Mouse (Mus musculus): Measurements from ENCODE around the gene Dnmbp. TPM values are rescaled to one million over a fixed set of nuclear protein-coding genes. Genes with fewer than 3 reads are reported as not detected.

The Dnmbp gene
- total RNA-seq, 2 experiments from 2014 or later = 8.2 to 9.8 TPM

DNA sequence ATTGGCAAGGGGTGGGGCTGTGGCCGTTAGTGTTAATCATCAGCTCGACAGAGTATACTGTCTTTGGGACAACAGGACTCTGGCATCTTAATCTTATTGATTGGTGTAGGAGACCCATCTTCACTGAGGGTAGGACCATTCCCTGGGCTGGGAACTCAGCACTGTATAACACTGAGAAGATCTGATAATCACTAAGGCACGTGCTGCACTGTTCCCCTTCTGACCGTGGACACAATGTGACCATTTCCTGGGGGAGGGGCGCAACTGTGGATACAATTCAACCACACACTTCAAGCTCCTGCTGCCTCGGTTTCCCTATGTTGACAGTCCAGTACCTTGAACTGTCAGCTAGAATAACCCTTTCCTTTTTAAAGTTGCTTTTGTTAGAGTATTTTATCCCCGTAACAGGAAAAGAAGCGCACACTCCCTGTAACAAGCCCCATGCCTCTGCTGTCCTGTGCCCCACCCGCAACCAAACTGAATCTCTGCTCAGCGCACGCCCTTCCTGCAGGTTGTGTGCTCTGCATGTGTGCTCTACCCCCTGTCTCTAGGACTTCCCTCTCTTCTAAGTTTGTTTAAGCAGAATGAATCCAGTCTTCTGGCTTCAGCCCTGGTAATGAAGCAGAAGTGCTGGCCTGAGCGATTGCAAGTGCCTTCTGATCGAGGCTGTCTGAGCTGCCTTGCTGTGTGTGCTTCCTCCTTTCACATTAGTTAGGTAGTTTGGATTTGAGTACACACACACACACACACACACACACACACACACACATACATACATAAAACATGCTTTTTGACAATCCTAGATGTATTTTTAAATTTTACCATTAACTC lies 55.1 kb downstream of the Dnmbp start:
- no peak for DNase-seq (ENCODE audit: low spot score)
- intact Hi-C loops (cut with DNase I) = no loop called here

DNA sequence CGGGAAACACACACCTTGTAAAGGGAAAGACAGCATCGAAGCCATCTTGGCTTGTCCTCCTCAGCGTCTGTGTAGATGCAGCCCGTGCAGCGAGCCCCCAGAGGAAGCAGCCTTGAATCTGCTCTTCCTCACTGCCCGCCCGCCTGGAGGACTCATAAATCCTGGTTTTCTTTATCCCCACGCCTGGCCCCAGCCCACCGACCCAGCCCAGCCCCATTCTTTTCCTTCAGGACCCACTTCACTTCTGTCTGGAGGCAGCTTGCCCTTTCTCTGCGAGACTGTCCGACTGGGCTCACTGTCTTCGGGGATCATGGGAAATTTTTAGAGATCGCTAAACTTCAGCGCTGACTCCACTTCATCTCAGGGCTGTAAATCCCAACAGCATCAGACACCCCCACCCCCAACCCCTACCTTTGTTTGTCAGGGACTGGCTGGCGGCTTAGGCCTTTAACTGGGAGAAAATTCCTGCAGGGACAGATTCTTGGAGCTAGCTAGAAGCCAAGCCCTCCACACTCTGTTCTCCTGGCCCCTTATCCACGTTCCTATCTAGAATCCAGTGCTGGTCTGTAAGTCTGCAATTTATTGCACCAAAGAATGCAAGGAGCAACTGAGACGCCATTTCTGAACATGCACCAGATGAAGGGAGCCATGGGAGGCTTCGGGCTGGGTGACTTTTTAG lies 57.0 kb downstream of the Dnmbp start:
- intact Hi-C loops (cut with DNase I) = no loop called here
- no peak for DNase-seq (ENCODE audit: low spot score)

DNA sequence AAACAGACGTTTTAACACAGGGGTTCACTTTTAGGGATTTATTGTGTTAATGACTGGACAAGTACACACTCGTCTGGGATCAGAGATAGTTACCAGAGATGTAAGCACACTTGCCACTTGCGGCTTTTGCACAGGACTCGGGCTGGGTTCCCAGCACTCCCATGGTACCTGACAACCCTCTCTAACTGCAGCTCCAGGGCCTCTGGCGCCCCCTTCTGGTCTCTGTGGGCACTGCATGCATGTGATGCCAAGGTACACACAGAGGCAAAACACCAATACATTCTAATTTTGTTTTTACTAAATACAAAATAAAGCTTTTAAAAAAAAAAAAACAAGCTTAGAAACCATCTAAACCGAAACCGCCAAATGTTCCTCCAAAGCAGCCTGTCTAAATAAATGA lies 58.4 kb downstream of the Dnmbp start:
- DNase-seq (ENCODE audit: low spot score) = no peak
- intact Hi-C loops (cut with DNase I) = no loop called here

DNA sequence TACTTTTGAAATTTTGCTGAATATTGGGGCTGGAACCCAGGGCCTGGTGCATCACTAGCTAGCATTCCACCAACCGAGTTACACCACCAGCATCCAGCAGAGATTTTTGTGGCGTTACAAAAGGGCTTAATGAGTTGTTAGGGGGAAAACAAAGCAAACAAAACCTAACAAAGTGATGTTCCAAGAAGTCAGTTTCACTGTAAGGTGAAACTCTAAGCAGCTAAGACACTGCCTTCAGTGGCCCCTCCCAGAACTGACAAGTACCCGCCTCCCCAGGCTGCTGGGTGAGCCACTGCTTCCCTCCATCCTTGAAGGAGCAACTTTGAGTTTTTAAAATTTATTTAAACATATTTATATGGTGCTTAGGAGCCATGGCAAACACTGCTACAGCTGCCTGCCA lies 59.6 kb downstream of the Dnmbp start:
- intact Hi-C loops (cut with DNase I) = no loop called here
- DNase-seq (ENCODE audit: low spot score) = no peak

DNA sequence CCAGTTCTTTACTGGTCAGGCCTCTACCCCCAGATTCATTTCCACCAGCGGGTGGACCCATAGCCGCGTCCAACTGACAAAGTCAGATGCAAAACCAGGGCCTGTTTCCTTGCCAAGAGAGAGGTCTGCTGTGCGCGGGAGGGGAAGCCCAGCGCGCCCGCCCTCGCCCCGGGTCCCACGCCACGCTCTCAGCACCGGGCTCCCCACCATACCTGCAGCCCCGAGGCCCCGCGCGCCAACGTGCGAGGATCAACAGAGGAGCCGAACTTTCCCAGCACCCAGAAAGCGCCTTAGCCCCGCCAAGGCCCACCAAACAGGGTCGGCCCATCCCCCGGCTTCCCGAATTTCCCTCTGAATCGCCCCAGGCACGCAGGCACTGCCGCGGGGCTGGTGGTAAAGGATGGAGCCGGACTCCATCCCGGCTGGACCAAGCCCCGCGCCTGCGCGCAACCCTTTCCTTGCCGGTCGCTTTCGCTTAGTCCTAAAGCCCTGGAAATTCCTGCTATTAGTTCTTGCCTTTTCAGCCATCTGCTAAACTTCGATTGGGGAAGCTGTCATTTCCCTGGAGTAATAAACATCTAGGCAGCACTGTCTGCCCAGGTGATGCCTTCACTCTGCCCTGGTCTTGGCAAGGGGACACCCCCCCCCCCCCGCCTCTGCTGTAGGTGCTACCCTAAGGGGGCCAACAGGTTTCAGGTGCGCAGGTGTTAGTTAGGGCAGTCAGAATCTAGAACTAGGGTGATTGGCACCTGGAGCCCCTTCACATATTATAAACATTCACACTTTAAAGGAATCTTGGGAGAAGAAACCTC lies 60.4 kb downstream of the Dnmbp start:
- intact Hi-C loops (cut with DNase I) = loop anchor here (2.0 kb wide), 1 partner anchor 61 kb away; the partner anchor contains the start of gene Dnmbp
- peak; percentile 36 for DNase-seq (ENCODE audit: low spot score)

DNA sequence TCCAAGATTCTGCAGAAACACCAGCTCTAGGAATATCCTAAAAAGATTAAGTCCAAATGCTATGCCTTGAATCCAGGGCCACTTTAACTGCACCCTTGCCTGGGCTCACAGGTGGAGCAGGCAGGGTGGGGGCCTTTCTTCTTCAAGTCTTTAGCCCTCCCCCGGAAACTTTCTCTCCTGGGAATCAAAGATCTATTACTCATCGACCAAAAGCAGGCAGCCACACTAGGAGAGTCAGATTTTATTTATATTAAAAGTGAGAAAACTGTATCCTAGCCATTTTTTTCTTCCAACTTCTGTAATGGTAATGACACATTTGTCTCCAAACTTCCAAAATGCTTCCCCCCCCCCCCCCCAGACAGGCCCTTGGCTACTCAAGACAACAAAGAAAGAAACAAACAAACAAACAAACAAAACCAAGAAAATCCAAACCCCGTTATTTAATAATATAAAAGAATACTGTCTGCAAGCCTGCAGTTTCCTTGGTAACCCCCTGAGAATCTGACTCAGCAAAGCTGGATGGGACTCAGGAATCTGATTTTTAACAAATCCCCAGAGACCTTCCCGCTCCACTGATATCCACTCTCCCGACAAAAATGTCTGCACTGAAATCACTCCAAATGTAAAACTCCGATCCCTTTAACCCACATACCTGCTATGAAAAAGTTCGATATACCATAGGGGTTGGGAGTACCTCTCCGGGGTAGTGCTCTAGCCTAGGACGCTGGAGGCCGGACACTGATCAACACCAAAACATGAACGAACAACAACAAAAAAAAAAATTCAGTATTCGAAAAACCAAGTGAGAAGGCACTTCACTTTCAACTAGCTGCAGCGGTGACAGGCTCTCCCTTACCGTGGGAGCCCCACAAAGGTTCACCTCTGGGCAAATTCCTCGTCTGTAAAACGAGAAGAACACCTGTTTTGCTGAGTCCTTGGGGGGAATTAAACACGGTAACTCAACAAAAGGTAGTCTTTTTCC lies 61.6 kb downstream of the Dnmbp start:
- intact Hi-C loops (cut with DNase I) = loop anchor here (2.0 kb wide), 1 partner anchor 62 kb away; the partner anchor contains the start of gene Dnmbp

DNA sequence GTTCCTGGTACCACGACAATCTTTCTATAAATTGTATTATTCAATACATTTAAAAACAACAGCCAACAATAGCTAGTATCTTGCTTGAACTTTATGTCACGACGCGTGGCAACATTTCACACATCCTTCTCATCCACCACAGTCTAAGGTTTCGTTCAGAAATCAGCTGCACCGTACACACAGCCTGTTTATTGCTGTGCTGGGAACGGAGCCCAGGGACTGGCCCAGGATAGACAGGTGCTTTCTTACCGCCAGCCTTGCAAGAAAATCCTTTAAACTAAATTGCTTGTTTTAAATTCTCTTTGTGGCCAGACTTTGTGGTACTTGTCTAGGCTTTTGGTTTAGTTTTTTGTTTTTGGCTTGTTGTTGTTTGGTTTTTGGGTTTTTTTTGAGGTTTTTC lies 62.6 kb downstream of the Dnmbp start:
- intact Hi-C loops (cut with DNase I) = no loop called here
- DNase-seq (ENCODE audit: low spot score) = no peak

More for the DNA sequence above, 61.6 kb downstream of the Dnmbp start:
- DNase-seq (ENCODE audit: low spot score) = no peak

DNA sequence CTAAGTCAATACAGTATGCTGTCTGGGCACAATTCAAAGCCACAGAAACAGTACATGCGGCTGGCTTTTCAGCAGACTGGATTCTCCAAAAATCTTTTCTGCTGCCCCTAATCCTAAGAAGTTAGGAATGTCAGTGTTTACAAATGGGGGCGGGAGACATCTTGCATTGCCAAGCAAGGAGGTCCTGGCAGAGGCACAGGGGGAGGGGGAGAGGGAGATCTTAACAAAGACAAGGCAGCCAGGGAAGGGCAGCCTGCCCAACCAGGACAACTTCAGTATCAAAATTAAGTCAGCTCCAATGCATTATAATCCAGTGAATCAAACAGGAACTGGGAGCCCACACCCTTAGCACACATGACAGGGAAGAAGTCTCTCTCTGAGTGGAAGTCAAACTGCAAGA lies 64.0 kb downstream of the Dnmbp start:
- DNase-seq (ENCODE audit: low spot score) = no peak
- intact Hi-C loops (cut with DNase I) = no loop called here

DNA sequence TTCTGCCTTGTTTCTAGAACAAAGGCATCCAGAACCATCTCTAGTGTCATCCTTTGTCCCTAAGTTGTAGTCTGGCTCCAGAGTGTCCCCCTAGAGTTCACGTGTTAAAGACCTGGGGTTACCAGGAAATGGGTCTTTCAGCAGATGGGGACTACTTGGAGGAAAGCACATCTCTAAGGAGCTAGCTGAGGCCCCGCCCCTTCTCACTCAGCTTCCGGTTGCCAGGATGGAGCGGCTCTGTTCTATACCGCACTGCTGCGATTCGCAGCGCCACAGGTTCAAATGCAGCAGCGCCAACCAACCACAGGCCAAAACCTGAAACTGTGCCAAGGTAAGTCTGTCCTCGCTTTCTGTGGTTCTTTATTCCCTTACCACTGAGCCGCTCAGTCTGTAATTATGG lies 65.6 kb downstream of the Dnmbp start:
- intact Hi-C loops (cut with DNase I) = no loop called here
- no peak for DNase-seq (ENCODE audit: low spot score)

DNA sequence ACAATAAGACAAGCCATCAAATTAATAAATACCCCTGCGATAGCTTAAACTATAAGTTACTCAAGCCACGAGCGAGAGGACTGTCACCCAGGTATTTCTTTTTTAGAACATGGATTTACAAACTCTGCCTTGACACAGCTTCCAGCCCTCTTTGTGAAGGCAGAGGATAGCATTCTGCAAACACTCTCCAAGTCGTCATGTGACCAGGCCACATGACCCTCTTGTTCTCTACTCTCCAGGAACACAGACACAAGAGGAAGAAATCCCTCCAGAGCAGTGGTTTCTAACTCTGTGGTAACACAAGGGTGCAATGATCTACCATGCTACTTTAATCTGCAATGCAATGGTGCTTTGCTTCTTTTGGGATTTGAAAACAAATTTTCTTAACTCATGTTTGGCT lies 69.6 kb downstream of the Dnmbp start:
- no peak for DNase-seq (ENCODE audit: low spot score)
- intact Hi-C loops (cut with DNase I) = no loop called here

DNA sequence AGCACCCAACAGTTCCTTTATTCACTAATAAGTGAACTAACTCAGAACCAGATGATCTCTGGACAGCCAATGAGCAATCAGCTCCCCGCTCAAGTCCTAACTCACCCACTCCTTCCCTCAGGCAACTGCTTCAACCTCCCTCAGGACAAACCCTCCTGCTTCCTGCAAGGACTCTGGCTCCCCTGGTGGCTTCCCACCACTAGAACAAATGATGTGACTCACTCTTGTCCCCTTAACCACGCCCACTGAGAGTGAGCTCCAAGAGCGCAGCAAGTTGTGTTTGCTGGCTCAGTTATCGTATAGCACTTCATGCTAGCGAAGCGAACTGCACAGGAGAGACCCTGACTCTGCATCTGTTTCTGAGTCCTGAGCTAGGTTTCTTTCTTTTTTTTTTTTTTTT lies 82.6 kb downstream of the Dnmbp start:
- intact Hi-C loops (cut with DNase I) = no loop called here
- no peak for DNase-seq (ENCODE audit: low spot score)

DNA sequence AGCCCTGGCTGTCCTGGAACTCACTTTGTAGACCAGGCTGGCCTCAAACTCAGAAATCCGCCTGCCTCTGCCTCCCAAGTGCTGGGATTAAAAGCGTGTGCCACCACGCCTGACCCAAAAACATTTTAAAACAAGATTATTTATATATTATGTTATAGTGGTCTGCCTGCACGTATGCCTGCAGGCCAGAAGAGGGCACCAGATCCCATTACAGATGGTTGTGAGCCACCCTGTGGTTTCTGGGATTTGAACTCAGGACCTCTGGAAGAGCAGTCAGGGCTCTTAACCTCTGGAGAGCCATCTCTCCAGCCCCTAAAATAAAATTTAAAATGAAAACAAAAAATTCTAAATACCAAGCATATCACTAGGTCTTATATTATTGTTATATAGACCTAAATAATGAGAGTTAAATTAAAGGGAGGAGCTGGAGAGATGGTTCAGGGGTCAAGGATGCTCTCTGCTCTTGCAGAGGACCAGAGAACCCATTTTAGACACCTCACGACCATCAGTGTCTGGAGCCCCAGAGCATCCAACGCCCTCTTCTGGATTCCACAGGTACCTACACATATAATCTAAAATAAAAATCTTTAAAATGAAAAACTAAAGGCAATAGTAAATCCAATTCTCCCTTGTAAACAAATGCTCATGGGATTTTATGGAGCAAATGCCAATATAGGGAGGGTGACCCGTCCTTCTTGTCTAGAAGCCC lies 87.0 kb downstream of the Dnmbp start:
- intact Hi-C loops (cut with DNase I) = loop anchor here (5.0 kb wide), 3 partner anchors 54 to 104 kb away; partner anchors contain the start of gene Dnmbp
- no peak for DNase-seq (ENCODE audit: low spot score)

DNA sequence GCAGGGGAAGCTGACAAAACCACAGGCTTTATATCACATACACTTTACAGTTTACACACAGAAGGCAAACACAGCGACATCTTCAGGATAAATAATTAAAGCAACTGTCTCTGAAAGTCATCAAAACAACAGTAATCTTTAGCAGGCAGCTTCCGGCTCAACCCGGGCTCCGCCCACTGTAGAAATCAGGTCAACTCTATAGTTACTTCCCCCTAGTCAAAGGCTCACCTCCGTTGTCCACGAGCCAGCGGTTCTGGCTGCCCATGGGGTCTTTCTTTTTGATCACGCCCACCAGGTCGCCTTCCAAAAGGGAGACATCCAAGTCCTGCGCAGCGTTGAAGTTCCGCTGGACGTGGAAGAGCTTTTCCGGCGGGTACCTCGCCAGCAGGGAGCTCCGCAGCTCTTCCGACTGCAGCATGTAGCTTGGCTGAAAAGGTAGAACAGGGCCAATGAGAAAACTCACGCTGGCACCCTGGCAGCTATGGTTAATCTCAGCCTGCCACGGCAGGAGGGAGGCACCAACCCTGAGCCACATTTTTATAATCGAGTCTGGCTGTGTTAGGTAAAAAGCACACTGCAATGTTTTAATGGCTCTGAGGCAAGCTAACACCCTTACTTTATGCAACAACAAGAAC lies 87.9 kb downstream of the Dnmbp start:
- DNase-seq (ENCODE audit: low spot score) = no peak
- intact Hi-C loops (cut with DNase I) = loop anchor here (5.0 kb wide), 3 partner anchors 55 to 105 kb away; partner anchors contain the start of gene Dnmbp

DNA sequence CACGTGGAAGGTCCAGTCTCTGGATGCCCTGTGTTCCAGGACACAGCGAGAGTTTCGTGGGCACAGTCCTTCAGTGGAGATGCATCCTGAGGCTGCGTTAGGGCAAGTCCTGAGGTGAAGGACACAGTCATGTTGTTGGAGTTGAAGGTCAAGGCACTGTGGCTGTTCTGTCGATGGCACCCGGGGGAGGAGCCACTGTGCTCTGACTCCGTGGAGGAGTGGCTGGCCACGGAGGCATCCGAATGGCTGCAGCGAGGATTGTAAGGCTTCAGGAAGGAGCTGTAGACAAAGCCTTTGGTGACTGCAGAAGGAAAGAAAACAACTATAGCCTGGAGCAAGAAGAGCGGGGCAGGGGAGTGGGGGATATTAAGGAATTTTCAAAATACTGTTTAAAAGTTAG lies 90.0 kb downstream of the Dnmbp start:
- no peak for DNase-seq (ENCODE audit: low spot score)
- intact Hi-C loops (cut with DNase I) = loop anchor here (5.0 kb wide), 3 partner anchors 57 to 107 kb away; partner anchors contain the start of gene Dnmbp

DNA sequence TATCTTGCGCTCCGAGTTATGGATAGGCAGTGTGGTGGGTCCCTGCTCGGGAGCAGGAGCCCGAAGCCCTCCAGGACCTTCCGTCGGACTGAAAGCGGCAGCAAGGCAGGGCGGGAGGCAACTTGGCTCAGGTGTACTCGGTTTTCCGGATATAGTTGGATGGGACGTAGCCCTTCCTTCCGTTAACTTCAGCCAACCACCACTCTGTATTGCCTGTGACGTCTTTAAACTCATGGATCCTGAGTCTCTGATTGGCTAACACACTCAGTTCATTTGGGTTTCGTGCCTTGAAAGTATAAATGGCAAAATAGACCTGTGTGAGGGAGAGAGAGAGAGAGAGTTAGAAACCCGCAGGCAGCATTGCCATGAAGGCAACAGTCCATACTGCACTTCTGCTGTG lies 92.0 kb downstream of the Dnmbp start:
- no peak for DNase-seq (ENCODE audit: low spot score)
- intact Hi-C loops (cut with DNase I) = no loop called here

DNA sequence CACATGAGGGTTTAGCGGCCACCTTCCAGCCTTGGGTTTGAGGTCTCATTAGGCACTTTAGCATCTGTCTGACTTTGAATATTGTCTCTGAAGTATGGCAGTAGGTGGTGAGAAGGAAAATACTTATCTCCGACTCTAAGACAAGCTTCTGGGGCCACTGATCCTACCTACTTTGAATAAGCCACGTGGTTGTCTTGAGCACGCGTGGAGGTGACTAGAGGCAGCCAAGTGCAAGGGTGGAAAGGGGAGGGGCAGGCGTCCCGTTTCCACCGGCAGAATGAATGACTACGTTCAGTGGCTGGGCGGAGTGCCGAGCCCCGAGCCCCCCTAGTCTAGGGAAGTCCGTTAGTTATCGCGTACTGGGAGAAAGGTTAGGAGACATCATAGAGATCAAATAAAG lies 92.9 kb downstream of the Dnmbp start:
- DNase-seq (ENCODE audit: low spot score) = no peak
- intact Hi-C loops (cut with DNase I) = no loop called here

DNA sequence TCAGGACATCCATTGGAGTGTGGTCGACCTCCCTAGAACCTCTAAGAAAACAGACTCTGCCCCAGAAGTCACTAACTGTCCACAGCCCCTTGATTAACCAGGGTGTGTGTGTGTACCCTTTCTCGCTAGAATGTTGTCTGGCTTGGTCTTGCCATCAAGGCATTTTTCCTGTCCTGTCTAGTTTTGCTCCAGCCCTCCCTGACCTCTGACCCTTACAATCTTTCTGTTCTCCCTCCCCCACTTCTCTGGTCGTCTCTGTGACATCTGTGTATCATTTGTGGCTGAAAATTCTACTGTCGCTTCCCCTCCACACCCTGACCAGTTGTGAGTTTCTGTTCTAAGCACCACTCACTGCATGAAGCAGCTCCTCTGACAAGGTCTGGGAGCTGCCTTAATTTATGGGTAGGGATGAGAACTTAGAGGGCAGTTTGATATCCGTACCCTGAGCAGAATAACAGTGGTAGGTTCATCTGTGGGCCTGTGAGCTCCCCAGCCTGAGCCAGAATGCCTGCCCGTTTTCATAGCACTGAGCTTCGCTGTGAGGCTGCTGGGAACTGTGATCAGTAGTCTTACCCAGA lies 94.6 kb downstream of the Dnmbp start:
- no peak for DNase-seq (ENCODE audit: low spot score)
- intact Hi-C loops (cut with DNase I) = no loop called here

DNA sequence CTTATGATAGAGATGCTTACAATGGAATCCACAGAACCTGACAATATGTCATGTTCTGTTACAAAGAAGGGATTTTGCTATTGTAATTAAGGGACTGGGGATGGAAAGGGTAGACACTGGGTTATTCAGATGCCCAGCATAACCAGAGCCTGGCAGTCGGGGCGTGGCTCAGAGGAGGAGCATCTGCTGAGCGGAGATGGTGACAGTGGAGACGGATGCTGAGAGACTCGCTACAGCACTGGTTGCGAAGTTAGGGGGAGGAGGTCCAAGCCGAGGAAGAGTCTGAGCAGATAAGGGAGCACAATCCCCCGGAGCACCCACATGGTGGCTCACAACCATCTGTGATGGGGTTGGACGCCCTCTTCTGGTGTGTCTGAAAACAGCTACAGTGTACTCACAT lies 96.8 kb downstream of the Dnmbp start:
- intact Hi-C loops (cut with DNase I) = no loop called here
- no peak for DNase-seq (ENCODE audit: low spot score)
